Mouse (Mus musculus) midbrain, postnatal 0 days (tissue): ENCODE measurements around the gene Ube2g2. TPM values are rescaled to one million over a fixed set of nuclear protein-coding genes. Genes with fewer than 3 reads are reported as not detected.

Experiments used
- ATAC-seq: fragments of 200-750 bp; cut with Nextera tagmentation; 2 replicates; pipeline ENCODE4 v1.8.0; 2017; ENCODE audit warnings: moderate number of reproducible peaks, mild to moderate bottlenecking, moderate TSS enrichment, moderate library complexity; ENCODE audit not compliant: low FRiP score
- DNase-seq: peaks from one replicate; pipeline ENCODE4 v3.0.0-alpha.2; 2015; ENCODE audit warnings: low spot score
- H3K27ac ChIP-seq: fragments of 300-500 bp; sonication (generic); 2 replicates; pipeline ENCODE4 v1.5.1; 2014; ENCODE audit warnings: low read depth, mild to moderate bottlenecking, low read length, mixed read lengths
- H3K27me3 ChIP-seq: fragments of 300-500 bp; sonication (generic); 2 replicates; pipeline ENCODE4 v1.6.1; 2014; ENCODE audit warnings: low read length, control low read depth, mixed read lengths; ENCODE audit not compliant: insufficient read depth
- H3K36me3 ChIP-seq: fragments of 300-500 bp; sonication (generic); 2 replicates; pipeline ENCODE4 v1.6.1; 2014; ENCODE audit warnings: low read length, control low read depth, mixed read lengths; ENCODE audit not compliant: insufficient read depth
- H3K4me1 ChIP-seq: fragments of 300-500 bp; sonication (generic); 2 replicates; pipeline ENCODE4 v1.6.1; 2014; ENCODE audit warnings: mild to moderate bottlenecking, control low read depth, antibody characterized with exemption, low read length, mixed read lengths; ENCODE audit not compliant: insufficient read depth
- H3K4me2 ChIP-seq: fragments of 300-500 bp; sonication (generic); 2 replicates; pipeline ENCODE4 v1.6.1; 2014; ENCODE audit warnings: low read depth, mild to moderate bottlenecking, low read length, mixed read lengths; ENCODE audit not compliant: poor library complexity, severe bottlenecking
- H3K4me3 ChIP-seq: fragments of 300-500 bp; sonication (generic); 2 replicates; pipeline ENCODE4 v1.5.1; 2014; ENCODE audit warnings: low read depth, mild to moderate bottlenecking, low read length, moderate library complexity
- H3K9ac ChIP-seq: fragments of 300-500 bp; sonication (generic); replicated peaks from 2 replicates; pipeline ENCODE4 v1.6.1; 2014; ENCODE audit warnings: mild to moderate bottlenecking, low read length, moderate library complexity, mixed read lengths; ENCODE audit not compliant: poor library complexity, severe bottlenecking
- H3K9me3 ChIP-seq: fragments of 300-500 bp; sonication (generic); 2 replicates; pipeline ENCODE4 v1.6.1; 2016; ENCODE audit warnings: low read length, control low read depth
- CTCF ChIP-seq: IDR thresholded peaks from 2 replicates; pipeline ENCODE4 v1.5.1; 2016; ENCODE audit warnings: antibody characterized with exemption, mild to moderate bottlenecking
- whole genome bisulfite sequencing: fragments of 180-500 bp; shearing (Covaris S2); extraction: QIAGEN DNeasy Blood & Tissue Kit; methylation state at CpG from one replicate; pipeline ENCODE4 v1.1.7; 2014; 5-methylcytosine and 5-hydroxymethylcytosine counted together
- polyA plus RNA-seq: library from polyadenylated mRNA; unstranded; fragments of >200 nt; fragmentation: Nextera tagmentation; extraction: Ambion mirVana; gene quantifications from 2 replicates; pipeline ENCODE4 v1.2.1, GENCODE M21; 2015
- total RNA-seq: library from RNA; depleted of rRNA; stranded (reverse); fragments of >200 nt; gene quantifications from 2 replicates; pipeline ENCODE4 v1.2.3, GENCODE M21; 2014; rRNA removed

The Ube2g2 gene
- 39.3 and 41.8 TPM in 2 replicates for total RNA-seq
- 67.2 and 70.6 TPM in 2 replicates for polyA plus RNA-seq

DNA sequence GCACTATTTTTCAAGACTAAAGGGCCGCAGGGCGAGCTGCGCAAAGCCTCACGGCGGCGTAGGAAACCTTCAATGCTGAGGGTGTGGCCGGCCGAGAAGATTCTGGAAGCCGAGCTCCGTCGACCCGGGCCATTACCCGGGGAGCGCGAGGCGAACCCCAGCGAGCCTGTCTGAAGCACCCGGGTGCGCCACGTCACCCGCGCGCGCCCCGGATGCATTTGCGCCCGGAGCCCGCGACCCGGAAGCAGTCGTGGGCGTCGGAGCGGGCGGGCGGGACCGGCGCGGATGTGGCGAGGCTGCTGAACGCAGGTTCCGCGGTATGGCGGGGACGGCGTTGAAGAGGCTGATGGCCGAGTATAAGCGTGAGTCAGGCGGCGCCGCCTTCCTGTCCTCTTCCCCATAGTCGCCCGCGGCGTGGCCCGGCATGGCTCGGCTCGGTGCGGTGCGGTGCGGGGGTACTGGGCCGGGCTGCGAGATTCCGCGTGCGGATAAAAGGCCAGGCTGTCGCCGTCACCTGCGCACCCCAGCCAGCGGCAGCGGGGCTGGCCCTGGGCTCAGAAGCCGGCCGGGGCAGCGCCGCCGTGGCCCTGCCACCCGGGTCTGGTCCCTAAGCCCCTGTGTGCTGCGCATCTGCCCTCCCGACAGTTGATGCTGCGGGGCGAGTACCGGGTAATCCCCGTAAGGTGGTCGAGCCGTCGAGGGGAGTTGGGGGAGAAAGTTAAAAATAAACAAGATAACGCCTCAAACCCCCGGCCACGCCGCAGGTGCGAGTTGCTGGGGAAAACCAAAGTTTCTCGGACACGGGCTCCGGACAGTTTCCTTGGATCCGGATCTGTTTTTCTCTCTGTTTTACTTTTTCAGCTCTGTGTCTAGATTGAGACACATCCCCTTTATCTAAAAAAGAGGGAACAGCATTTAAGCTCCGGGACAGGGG lies at the start of gene Ube2g2:
Gene Ube2g2, plus strand, starts transcription at position 221 of the 934 bp plus-strand sequence.
- no peaks in the 10 kb centered on the region for H3K9me3 ChIP-seq
- under 1% methylated on average over 87 of the region's 96 CpGs for WGBS
- peak within 1 kb of the TSS; percentile 73 for H3K4me2 ChIP-seq
- no peaks in the 10 kb centered on the region for H3K27me3 ChIP-seq
- no peak for TF ChIP-seq CTCF
- peak within 1 kb of the TSS; percentile 96 for H3K9ac ChIP-seq
- H3K27ac ChIP-seq: peak within 1 kb of the TSS; percentile 87
- H3K36me3 ChIP-seq: peaks cover 19% of the 10 kb centered on the region; the same call in 1 of the 2 replicates
- DNase-seq (peak; percentile 91), ATAC-seq (peak; percentile 93)
- H3K4me1 ChIP-seq: 0 out of 2 replicates have a peak, but pooled peaks cover 4% of the 10 kb centered on the region
- peak within 1 kb of the TSS; percentile 97 for H3K4me3 ChIP-seq

DNA sequence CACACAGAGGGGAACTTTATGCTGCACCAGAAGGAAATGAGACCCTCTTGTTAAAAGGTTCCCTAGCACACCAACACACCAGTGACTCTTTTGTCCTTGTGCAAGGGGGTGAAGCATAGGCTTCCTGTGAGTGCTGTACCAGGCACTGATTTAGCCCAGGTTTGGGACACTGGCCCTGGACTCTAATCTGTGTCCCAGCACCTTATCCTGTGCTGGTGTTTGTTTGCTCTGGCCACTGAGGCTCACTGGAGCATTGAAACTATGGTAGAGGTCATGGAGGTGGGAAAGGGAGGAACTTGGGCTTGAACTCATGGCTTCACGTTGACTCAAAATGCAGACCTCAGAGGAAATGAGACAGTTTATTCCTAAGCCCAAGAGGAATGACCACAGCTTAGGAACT lies 48.9 kb upstream of the Ube2g2 start:
- H3K27me3 ChIP-seq: no peaks in the 10 kb centered on the region
- ATAC-seq (no peak), DNase-seq (no peak)
- no peak overlapping the region for H3K4me2 ChIP-seq
- H3K27ac ChIP-seq: no peak overlapping the region
- no peaks in the 10 kb centered on the region for H3K4me1 ChIP-seq
- TF ChIP-seq CTCF: no peak
- H3K9me3 ChIP-seq: no peaks in the 10 kb centered on the region
- no peak overlapping the region for H3K9ac ChIP-seq
- 54% methylated on average over 1 of the region's 1 CpGs for WGBS
- H3K4me3 ChIP-seq: no peak overlapping the region
- no peaks in the 10 kb centered on the region for H3K36me3 ChIP-seq

DNA sequence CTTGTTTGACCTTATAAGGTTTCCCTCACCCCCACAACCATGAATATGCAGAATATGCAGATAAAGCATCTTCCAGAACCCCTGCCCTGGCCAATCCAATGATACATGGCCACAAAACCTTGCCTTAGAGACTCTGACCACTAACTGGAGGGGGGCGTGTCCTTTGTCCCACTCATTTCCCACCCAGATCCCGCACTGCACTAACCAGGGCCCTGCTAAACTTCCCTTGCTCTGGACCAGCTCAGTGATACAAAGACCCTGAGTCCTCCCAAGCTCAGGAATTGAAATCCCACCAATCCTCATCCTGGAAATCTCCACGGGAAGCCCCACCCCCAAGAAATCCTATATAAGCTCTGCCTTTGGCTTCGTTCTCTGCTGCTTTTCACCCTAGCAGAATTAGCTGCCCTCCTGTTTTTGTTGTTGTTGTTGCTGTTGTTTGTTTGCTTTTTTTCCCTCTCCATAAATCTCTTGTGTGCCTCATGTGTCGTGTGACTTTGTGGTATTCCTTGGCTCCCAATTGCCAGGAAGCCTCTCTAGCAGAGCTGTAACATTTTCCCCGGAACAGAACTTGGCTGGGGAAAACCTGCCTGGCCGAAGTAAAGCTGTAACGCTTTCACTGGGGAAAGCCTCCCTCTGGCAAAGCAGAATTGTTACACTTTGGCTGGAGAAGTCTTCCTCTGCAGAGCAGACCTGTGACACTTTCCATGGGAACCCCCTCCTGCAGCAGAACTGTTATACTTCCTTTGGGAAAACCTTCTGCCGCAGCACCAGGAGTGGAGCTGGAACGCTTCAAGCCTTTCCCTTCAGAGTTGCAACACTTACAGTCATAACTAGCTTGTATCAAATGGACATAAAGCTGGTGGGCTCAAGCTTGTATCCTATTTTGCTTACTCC lies 41.8 kb upstream of the Ube2g2 start:
- TF ChIP-seq CTCF: no peak
- H3K27me3 ChIP-seq: no peaks in the 10 kb centered on the region
- H3K27ac ChIP-seq: no peak overlapping the region
- no peaks in the 10 kb centered on the region for H3K9me3 ChIP-seq
- H3K4me3 ChIP-seq: no peak overlapping the region
- WGBS: 66% methylated on average over 10 of the region's 10 CpGs
- H3K9ac ChIP-seq: no peak overlapping the region
- H3K36me3 ChIP-seq: no peaks in the 10 kb centered on the region
- H3K4me1 ChIP-seq: peaks cover 6% of the 10 kb centered on the region; the same call in 1 of the 2 replicates
- no peak for ATAC-seq
- no peak for DNase-seq
- H3K4me2 ChIP-seq: no peak overlapping the region

DNA sequence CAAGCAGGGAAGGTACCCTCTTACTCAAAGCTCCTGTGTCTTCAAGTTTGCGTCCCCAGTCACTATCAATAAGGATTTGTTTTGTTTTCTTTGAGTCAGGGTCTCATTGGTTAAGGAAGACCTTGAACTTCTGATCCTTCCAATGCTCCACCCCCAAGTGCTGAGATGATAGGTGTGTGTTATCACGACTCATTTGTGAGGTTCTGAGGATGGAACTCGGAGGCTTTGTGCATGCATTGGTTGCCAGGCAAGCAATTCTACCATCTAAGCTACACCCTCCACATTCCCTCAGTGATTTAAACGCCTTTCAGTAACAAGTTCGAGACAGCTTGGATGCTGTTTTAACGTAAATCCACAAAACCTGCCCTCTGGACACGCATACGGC lies 41.1 kb upstream of the Ube2g2 start:
- DNase-seq (no peak), ATAC-seq (0 out of 2 replicates have a peak, but pooled peaks have one; percentile 2)
- Histone ChIP-seq H3K9ac (peak overlapping the region; percentile 67), H3K27me3 (no peaks in the 10 kb centered on the region), H3K4me1 (peaks cover 6% of the 10 kb centered on the region; the same call in 1 of the 2 replicates), H3K9me3 (no peaks in the 10 kb centered on the region), H3K4me2 (peak overlapping the region; percentile 88), H3K36me3 (no peaks in the 10 kb centered on the region), H3K27ac (peak overlapping the region; percentile 69), H3K4me3 (peak overlapping the region; percentile 97)
- no peak for TF ChIP-seq CTCF
- 6% methylated on average over 8 of the region's 8 CpGs for WGBS

DNA sequence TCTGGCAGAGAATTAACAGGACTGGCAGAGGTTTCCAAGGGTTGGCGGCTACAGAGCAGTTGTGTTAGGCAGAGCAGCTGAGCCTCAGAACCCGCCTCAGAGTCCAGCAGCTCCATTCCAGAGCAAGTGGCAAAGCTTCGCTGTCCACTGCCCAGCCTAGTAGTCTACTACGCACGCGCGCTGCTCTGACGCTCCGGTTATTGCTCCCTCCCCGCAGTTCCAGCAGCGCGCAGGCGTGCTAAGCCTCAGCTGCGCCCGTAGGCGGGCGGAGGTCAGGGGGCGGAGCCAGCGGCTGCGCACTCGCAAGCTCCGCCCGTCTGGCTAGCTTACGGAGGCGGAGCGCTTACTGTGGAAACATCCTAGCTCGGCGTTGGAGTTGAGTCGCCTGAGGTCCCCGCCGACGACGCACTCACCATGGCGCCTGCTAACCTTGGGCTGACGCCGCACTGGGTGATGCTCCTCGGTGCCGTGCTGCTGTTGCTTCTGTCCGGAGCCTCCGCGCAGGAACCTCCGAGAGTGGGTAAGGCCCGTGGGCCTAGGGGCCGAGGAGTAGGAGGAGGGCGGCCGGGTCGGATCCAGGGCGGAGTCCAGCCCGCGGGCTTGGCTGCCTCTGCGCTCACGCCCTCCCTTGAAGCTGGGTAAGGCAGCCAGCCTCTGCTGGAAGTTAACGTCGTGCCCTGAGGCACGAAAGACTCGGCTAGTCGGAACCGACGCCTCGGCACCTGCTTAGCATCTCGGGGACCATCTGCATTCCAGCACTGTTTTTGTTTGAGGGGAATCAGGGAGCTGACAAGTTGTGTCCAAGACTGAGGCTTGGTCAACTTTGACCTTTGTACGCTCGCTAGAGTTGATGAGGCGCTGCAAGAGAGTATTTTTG lies 40.4 kb upstream of the Ube2g2 start, which contains the start of gene Pttg1ip:
Gene Pttg1ip, plus strand, starts transcription at position 313 of the 877 bp plus-strand sequence.
- Histone ChIP-seq H3K4me1 (peaks cover 6% of the 10 kb centered on the region; the same call in 1 of the 2 replicates), H3K27ac (peak within 1 kb of the TSS; percentile 69), H3K27me3 (no peaks in the 10 kb centered on the region), H3K4me3 (peak within 1 kb of the TSS; percentile 97), H3K4me2 (peak within 1 kb of the TSS; percentile 88), H3K9me3 (no peaks in the 10 kb centered on the region), H3K9ac (peak within 1 kb of the TSS; percentile 67), H3K36me3 (no peaks in the 10 kb centered on the region; the same call in 1 of the 2 replicates)
- ATAC-seq (peak; percentile 98), DNase-seq (peak; percentile 99)
- under 1% methylated on average over 64 of the region's 64 CpGs for WGBS
- no peak for TF ChIP-seq CTCF
